Mouse (Mus musculus) thymus, adult 2 months (tissue): ENCODE measurements around the gene Gigyf1.

Source experiments
- CTCF ChIP-seq: fragments of 200-500 bp; IDR thresholded peaks from 2 replicates; pipeline ENCODE4 v1.5.1; 2012; ENCODE audit warnings: mild to moderate bottlenecking, control low read depth, low read length, moderate library complexity, borderline replicate concordance; ENCODE audit not compliant: control insufficient read depth, poor library complexity, insufficient read depth; ENCODE audit errors: extremely low read depth
- POLR2A ChIP-seq: fragments of 200-500 bp; IDR thresholded peaks from 2 replicates; pipeline ENCODE4 v1.6.1; 2012; ENCODE audit warnings: mild to moderate bottlenecking, low read length, control low read depth, moderate library complexity; ENCODE audit not compliant: control insufficient read depth, poor library complexity, insufficient read depth; ENCODE audit errors: extremely low read depth

- TF ChIP-seq CTCF (no peak), POLR2A (no peak)
These were observed 50.7 kb downstream of the Gigyf1 start for GRCm38 (mm10) chr5:137569031-137569430.
